Mouse (Mus musculus) MEL (cell line): ENCODE results near the gene Prkcb. TPM values are rescaled to one million over a fixed set of nuclear protein-coding genes. Genes with fewer than 3 reads are reported as not detected.

ENCODE experiments used
- DNase-seq: peaks from one replicate; pipeline ENCODE4 v3.0.0; 2011; ENCODE audit warnings: low read depth, low spot score
- H3K27ac ChIP-seq: 2 replicates; pipeline ENCODE4 v1.5.1; 2012; ENCODE audit warnings: low read depth, mild to moderate bottlenecking, control low read depth, low read length, moderate library complexity; ENCODE audit not compliant: control insufficient read depth
- H3K27me3 ChIP-seq, 2 experiments: fragments of 150-350 bp in 1 of 2; sonication (generic) in 1 of 2; 2 replicates each; pipeline ENCODE4 v1.6.1; 2012; ENCODE audit warnings: low read length in 2 of 2, mild to moderate bottlenecking in 2 of 2, improper control_type of control experiment in 1 of 2, moderate library complexity in 1 of 2; ENCODE audit not compliant: insufficient read depth in 2 of 2, control insufficient read depth in 1 of 2
- H3K36me3 ChIP-seq, 2 experiments: 2 replicates each; pipeline ENCODE4 v1.6.1; 2012 to 2014; ENCODE audit warnings: low read length in 2 of 2, improper control_type of control experiment in 1 of 2, inconsistent platforms in 1 of 2, mild to moderate bottlenecking in 1 of 2; ENCODE audit not compliant: insufficient read depth in 2 of 2, control insufficient read depth in 1 of 2
- H3K4me1 ChIP-seq, 2 experiments: fragments of 150-350 bp in 1 of 2; sonication (generic) in 1 of 2; 2 replicates each; pipeline ENCODE4 v1.6.1; 2012; ENCODE audit warnings: low read length in 2 of 2, improper control_type of control experiment in 1 of 2, mild to moderate bottlenecking in 1 of 2; ENCODE audit not compliant: insufficient read depth in 2 of 2, control insufficient read depth in 1 of 2
- H3K4me3 ChIP-seq, 2 experiments: fragments of 150-350 bp in 1 of 2; sonication (generic) in 1 of 2; 2 replicates each; pipeline ENCODE4 v1.5.1; 2012; ENCODE audit warnings: low read depth in 2 of 2, low read length in 2 of 2, mild to moderate bottlenecking in 2 of 2, moderate library complexity in 2 of 2, control low read depth in 1 of 2, improper control_type of control experiment in 1 of 2; ENCODE audit not compliant: control insufficient read depth in 1 of 2, insufficient read depth in 1 of 2
- H3K79me2 ChIP-seq: 2 replicates; pipeline ENCODE4 v1.6.1; 2012; ENCODE audit warnings: mild to moderate bottlenecking, low read length, moderate library complexity; ENCODE audit not compliant: control insufficient read depth, poor library complexity, insufficient read depth
- H3K9ac ChIP-seq: 2 replicates; pipeline ENCODE4 v1.6.1; 2012; ENCODE audit warnings: low read depth, mild to moderate bottlenecking, control low read depth, low read length, moderate library complexity; ENCODE audit not compliant: control insufficient read depth, poor library complexity, severe bottlenecking
- H3K9me3 ChIP-seq: fragments of 150-350 bp; sonication (generic); replicated peaks from 2 replicates; pipeline ENCODE4 v1.6.1; 2012; ENCODE audit warnings: mild to moderate bottlenecking, low read length, improper control_type of control experiment, moderate library complexity; ENCODE audit not compliant: insufficient read depth
- BHLHE40 ChIP-seq: IDR thresholded peaks from 2 replicates; pipeline ENCODE4 v1.6.1; 2012; ENCODE audit warnings: low read depth, mild to moderate bottlenecking, inconsistent platforms, low read length, improper control_type of control experiment, borderline replicate concordance
- CHD1 ChIP-seq: IDR thresholded peaks from 2 replicates; pipeline ENCODE4 v1.6.1; 2012; ENCODE audit warnings: low read depth, mild to moderate bottlenecking, inconsistent platforms, low read length, improper control_type of control experiment
- CTCF ChIP-seq, 3 experiments: IDR thresholded peaks in 2 of 3; conservative IDR thresholded peaks in 1 of 3; 2 replicates each; pipeline ENCODE4 v1.5.1; 2011 to 2012; ENCODE audit warnings: low read length in 3 of 3, low read depth in 2 of 3, mild to moderate bottlenecking in 2 of 3, improper control_type of control experiment in 1 of 3, inconsistent platforms in 1 of 3, mixed read lengths in 1 of 3, moderate library complexity in 1 of 3; ENCODE audit not compliant: control insufficient read depth in 1 of 3, insufficient read depth in 1 of 3, poor library complexity in 1 of 3, severe bottlenecking in 1 of 3
- E2F4 ChIP-seq: IDR thresholded peaks from 2 replicates; pipeline ENCODE4 v1.6.1; 2011; ENCODE audit warnings: low read depth, low read length, improper control_type of control experiment, borderline replicate concordance
- EP300 ChIP-seq, 2 experiments: IDR thresholded peaks; 2 replicates each; pipeline ENCODE4 v1.6.1; 2011; ENCODE audit warnings: improper control_type of control experiment in 2 of 2, low read length in 2 of 2, low read depth in 1 of 2, mild to moderate bottlenecking in 1 of 2
- ETS1 ChIP-seq: IDR thresholded peaks from 2 replicates; pipeline ENCODE4 v1.6.1; 2012; ENCODE audit warnings: low read depth, mild to moderate bottlenecking, inconsistent platforms, low read length, improper control_type of control experiment, moderate library complexity
- HCFC1 ChIP-seq: IDR thresholded peaks from 2 replicates; pipeline ENCODE4 v1.6.1; 2012; ENCODE audit warnings: low read depth, mild to moderate bottlenecking, inconsistent platforms, low read length, improper control_type of control experiment, moderate library complexity
- JUND ChIP-seq: IDR thresholded peaks from 2 replicates; pipeline ENCODE4 v1.6.1; 2011; ENCODE audit warnings: low read depth, mild to moderate bottlenecking, improper control_type of control experiment, low read length
- MAX ChIP-seq: IDR thresholded peaks from 2 replicates; pipeline ENCODE4 v1.6.1; 2011; ENCODE audit warnings: low read length, improper control_type of control experiment
- MEF2A ChIP-seq: IDR thresholded peaks from 2 replicates; pipeline ENCODE4 v1.6.1; 2014; ENCODE audit warnings: low read depth, mild to moderate bottlenecking, inconsistent platforms, low read length, improper control_type of control experiment; ENCODE audit not compliant: poor library complexity, insufficient replicate concordance, severe bottlenecking; ENCODE audit errors: extremely low read depth
- MXI1 ChIP-seq: IDR thresholded peaks from 2 replicates; pipeline ENCODE4 v1.6.1; 2011; ENCODE audit warnings: mild to moderate bottlenecking, low read depth, low read length, improper control_type of control experiment
- MYB ChIP-seq: IDR thresholded peaks from 2 replicates; pipeline ENCODE4 v1.6.1; 2011; ENCODE audit warnings: mild to moderate bottlenecking, low read depth, low read length, improper control_type of control experiment
- MYC ChIP-seq: IDR thresholded peaks from 2 replicates; pipeline ENCODE4 v1.6.1; 2011; ENCODE audit warnings: low read depth, mild to moderate bottlenecking, low read length, improper control_type of control experiment, moderate library complexity
- NELFE ChIP-seq: IDR thresholded peaks from 2 replicates; pipeline ENCODE4 v1.6.1; 2011; ENCODE audit warnings: low read depth, low read length, improper control_type of control experiment
- POLR2A ChIP-seq, 2 experiments: IDR thresholded peaks; 2 replicates each; pipeline ENCODE4 v1.6.1; 2011 to 2012; ENCODE audit warnings: low read length in 2 of 2, mild to moderate bottlenecking in 2 of 2, control low read depth in 1 of 2, improper control_type of control experiment in 1 of 2, low read depth in 1 of 2, moderate library complexity in 1 of 2; ENCODE audit not compliant: control insufficient read depth in 1 of 2, insufficient read depth in 1 of 2, poor library complexity in 1 of 2
- POLR2AphosphoS2 ChIP-seq: IDR thresholded peaks from 2 replicates; pipeline ENCODE4 v1.6.1; 2011; ENCODE audit warnings: low read length, improper control_type of control experiment
- POLR2AphosphoS5 ChIP-seq: IDR thresholded peaks from 2 replicates; pipeline ENCODE4 v1.6.1; 2012; ENCODE audit warnings: low read depth, borderline replicate concordance, mild to moderate bottlenecking, inconsistent platforms, low read length, moderate library complexity, mixed read lengths
- RAD21 ChIP-seq: IDR thresholded peaks from 2 replicates; pipeline ENCODE4 v1.6.1; 2011; ENCODE audit warnings: mild to moderate bottlenecking, low read depth, low read length, improper control_type of control experiment
- RCOR1 ChIP-seq: IDR thresholded peaks from 2 replicates; pipeline ENCODE4 v1.6.1; 2012; ENCODE audit warnings: low read depth, mild to moderate bottlenecking, inconsistent platforms, low read length, improper control_type of control experiment
- SIN3A ChIP-seq: IDR thresholded peaks from 2 replicates; pipeline ENCODE4 v1.6.1; 2012; ENCODE audit warnings: low read length, improper control_type of control experiment, inconsistent platforms
- TAL1 ChIP-seq: IDR thresholded peaks from 2 replicates; pipeline ENCODE4 v1.6.1; 2012; ENCODE audit warnings: mild to moderate bottlenecking, inconsistent platforms, low read length, moderate library complexity, mixed read lengths
- TBP ChIP-seq: IDR thresholded peaks from 2 replicates; pipeline ENCODE4 v1.8.0; 2011; ENCODE audit warnings: low read depth, low read length, improper control_type of control experiment
- USF1 ChIP-seq: IDR thresholded peaks from 2 replicates; pipeline ENCODE4 v1.6.1; 2014; ENCODE audit warnings: low read depth, mild to moderate bottlenecking, inconsistent platforms, low read length, improper control_type of control experiment, moderate library complexity
- ZKSCAN1 ChIP-seq: IDR thresholded peaks from 2 replicates; pipeline ENCODE4 v1.6.1; 2012; ENCODE audit warnings: low read depth, mild to moderate bottlenecking, inconsistent platforms, low read length, improper control_type of control experiment, moderate library complexity
- ZMIZ1 ChIP-seq: IDR thresholded peaks from 2 replicates; pipeline ENCODE4 v1.6.1; 2012; ENCODE audit warnings: low read depth, mild to moderate bottlenecking, inconsistent platforms, low read length, improper control_type of control experiment, moderate library complexity
- ZNF384 ChIP-seq: IDR thresholded peaks from 2 replicates; pipeline ENCODE4 v1.6.1; 2012; ENCODE audit warnings: low read depth, mild to moderate bottlenecking, inconsistent platforms, low read length, improper control_type of control experiment
- polyA plus RNA-seq, 2 experiments: library from polyadenylated mRNA; stranded (reverse) in 1 of 2; unstranded in 1 of 2; fragments of >175 nt in 1 of 2; fragments of >200 nt in 1 of 2; gene quantifications; 2 replicates each; pipeline versions ENCODE4 v1.2.1 to v1.2.4; 2012; ENCODE audit warnings: low replicate concordance in 2 of 2, low read depth in 1 of 2; ENCODE audit not compliant: insufficient read length in 2 of 2, insufficient read depth in 1 of 2, missing spikeins in 1 of 2
- total RNA-seq: library from RNA; depleted of rRNA; stranded (reverse); fragments of 300-350 nt; gene quantifications from 2 replicates; pipeline ENCODE4 v1.2.3, GENCODE M21; 2012

Prkcb gene
- total and polyA plus RNA-seq, 3 experiments: not detected

- TF ChIP-seq RAD21: no peak
- no peak for TF ChIP-seq JUND
- no peak for TF ChIP-seq ZKSCAN1
- no peak for TF ChIP-seq TBP
- no peak for TF ChIP-seq POLR2AphosphoS2
- TF ChIP-seq TAL1: no peak
- no peak for TF ChIP-seq RCOR1
- no peak for TF ChIP-seq NELFE
- TF ChIP-seq CTCF (IDR thresholded peaks at IDR 0.05 in 2 of 3, conservative IDR thresholded peaks at IDR 0.05 in 1 of 3; ENCODE audit: control insufficient read depth in 1 of 3, insufficient read depth in 1 of 3, low read depth in 2 of 3, low read length in 3 of 3, poor library complexity in 1 of 3, severe bottlenecking in 1 of 3): no peak
- no peak for TF ChIP-seq ZMIZ1
- TF ChIP-seq POLR2AphosphoS5: no peak
- TF ChIP-seq CHD1: no peak
- no peak for TF ChIP-seq MAX
- no peak for TF ChIP-seq BHLHE40
- TF ChIP-seq E2F4: no peak
- no peak for TF ChIP-seq HCFC1
- TF ChIP-seq EP300 (IDR thresholded peaks at IDR 0.05; ENCODE audit: low read depth in 1 of 2, low read length in 2 of 2): no peak
- TF ChIP-seq MXI1: no peak
- TF ChIP-seq POLR2A (IDR thresholded peaks at IDR 0.05; ENCODE audit: control insufficient read depth in 1 of 2, insufficient read depth in 1 of 2, low read depth in 1 of 2, low read length in 2 of 2, poor library complexity in 1 of 2): no peak
- TF ChIP-seq MYC: no peak
- H3K27me3 ChIP-seq: no peaks in the 10 kb centered on the region
- H3K9ac ChIP-seq: no peak overlapping the region
- H3K27ac ChIP-seq: no peak overlapping the region
- no peaks in the 10 kb centered on the region for H3K36me3 ChIP-seq
- H3K79me2 ChIP-seq: no peaks in the 10 kb centered on the region
- no peak overlapping the region for H3K4me3 ChIP-seq
- H3K9me3 ChIP-seq: no peaks in the 10 kb centered on the region
- no peaks in the 10 kb centered on the region for H3K4me1 ChIP-seq
- DNase-seq: no peak
These were observed 143.8 kb downstream of the Prkcb start for GRCm38 (mm10) chr7:122432401-122432800.

- Histone ChIP-seq H3K79me2 (no peaks in the 10 kb centered on the region), H3K27ac (no peak overlapping the region), H3K4me1 (no peaks in the 10 kb centered on the region), H3K36me3 (no peaks in the 10 kb centered on the region), H3K9ac (no peak overlapping the region), H3K4me3 (no peak overlapping the region), H3K9me3 (no peaks in the 10 kb centered on the region), H3K27me3 (no peaks in the 10 kb centered on the region)
- TF ChIP-seq ZKSCAN1: no peak
- no peak for TF ChIP-seq POLR2A (IDR thresholded peaks at IDR 0.05; ENCODE audit: control insufficient read depth in 1 of 2, insufficient read depth in 1 of 2, low read depth in 1 of 2, low read length in 2 of 2, poor library complexity in 1 of 2)
- TF ChIP-seq TBP: no peak
- TF ChIP-seq USF1: no peak
- no peak for TF ChIP-seq ETS1
- no peak for TF ChIP-seq SIN3A
- TF ChIP-seq MEF2A: no peak
- TF ChIP-seq ZNF384: no peak
- TF ChIP-seq MYB: no peak
- no peak for TF ChIP-seq RCOR1
- TF ChIP-seq ZMIZ1: no peak
- no peak for DNase-seq
These were observed 144.8 kb downstream of the Prkcb start for GRCm38 (mm10) chr7:122433377-122433776.
